Mouse (Mus musculus) retina, postnatal 7 days (tissue): ENCODE measurements around the gene Klrd1.
"Not testable (repeated sequence)": the region's sequence is repeated elsewhere in the genome, so short reads cannot be mapped to it uniquely, and the experiment has no call there.

Experiments used
- DNase-seq: peaks from one replicate; pipeline ENCODE4 v3.0.0-alpha.2; 2012; ENCODE audit warnings: low read depth, low spot score

The Klrd1 gene

DNA sequence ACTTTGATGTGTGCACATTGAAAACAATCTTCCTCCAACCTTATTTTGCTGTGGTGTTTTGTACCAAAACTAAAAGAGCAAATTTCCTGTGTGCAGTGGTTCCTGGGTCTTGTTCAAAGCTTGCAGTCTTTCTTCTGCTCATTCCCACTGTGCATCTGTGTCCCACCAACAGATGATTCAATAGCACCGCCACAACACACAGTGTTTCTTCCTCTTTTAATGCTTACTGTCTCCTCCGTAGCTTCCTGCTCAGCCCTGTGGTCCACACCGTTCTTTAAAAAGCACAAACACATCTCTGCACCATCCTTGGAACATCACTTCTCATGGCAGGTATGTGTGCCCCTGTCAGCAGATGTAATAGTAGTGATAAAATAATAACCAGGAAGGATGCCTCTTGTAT lies at the start of gene Klrd1:
Gene Klrd1 (plus strand): TSS at position 275 of the 400 bp plus-strand sequence.
- DNase-seq = no peak

DNA sequence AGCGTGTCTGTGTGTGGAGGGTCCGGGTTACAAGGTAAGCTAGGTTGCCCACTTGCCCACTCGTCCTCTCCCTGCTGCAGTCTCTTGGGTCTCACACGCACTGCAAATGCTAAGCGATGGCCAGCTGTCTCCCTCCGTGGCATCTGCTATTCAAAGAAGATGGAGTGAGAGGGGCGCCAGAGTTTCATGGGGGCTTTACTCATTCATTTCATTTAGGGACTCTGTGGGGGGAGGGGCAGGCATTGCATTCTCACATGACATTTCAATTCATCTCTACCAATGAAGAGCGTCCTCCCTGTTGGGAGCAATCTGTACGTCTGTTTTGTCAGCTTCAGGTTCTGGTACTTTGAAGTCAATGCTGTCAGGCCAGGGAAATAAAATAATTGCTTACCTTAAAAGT lies 49.7 kb upstream of the Klrd1 start:
- no peak for DNase-seq

GRCm38 (mm10) chr6:129542540-129542939 lies 49.0 kb upstream of the Klrd1 start:
- no peak for DNase-seq

DNA sequence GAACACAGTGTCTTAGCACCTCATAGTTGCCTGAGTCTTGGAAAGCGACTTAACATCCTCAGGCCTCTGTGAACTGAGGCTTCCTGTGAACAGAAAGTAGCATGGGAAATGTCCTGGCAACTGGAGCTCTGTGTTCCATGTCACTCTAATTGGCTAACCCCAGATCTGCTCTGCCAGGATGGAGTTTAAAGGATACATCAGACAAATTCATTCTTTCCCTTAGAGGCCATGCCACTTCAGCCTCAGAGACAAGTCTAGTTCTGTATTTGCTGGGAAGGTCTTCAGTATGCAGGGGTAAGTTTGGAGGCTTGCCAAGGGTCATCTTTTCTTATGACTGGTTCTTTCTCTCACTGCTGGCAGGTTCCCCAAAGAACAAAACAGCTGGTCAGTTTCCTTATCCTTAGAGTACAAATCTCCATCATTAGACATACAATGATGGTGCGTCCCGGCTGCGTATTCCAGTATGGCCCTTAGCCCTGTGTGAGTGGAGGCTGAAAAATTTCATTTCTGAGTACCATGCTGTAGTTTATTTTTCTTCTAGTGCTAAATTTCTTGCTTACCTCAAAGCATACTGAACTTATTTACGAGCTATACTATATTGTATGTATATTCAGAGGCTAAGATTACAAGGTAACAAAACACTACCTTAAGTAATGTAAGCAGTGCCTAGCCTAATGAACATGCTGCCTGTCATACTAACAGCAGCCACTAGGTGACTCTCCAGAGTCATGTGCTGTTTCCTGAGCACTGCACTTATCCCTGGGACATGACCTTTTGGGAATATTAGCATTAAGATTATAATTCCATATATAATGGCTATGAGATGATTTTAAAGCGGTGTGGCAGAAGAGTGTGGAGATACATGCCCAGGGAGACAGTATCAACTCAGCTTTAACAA lies 47.6 kb upstream of the Klrd1 start:
- peak; percentile 38 for DNase-seq

DNA sequence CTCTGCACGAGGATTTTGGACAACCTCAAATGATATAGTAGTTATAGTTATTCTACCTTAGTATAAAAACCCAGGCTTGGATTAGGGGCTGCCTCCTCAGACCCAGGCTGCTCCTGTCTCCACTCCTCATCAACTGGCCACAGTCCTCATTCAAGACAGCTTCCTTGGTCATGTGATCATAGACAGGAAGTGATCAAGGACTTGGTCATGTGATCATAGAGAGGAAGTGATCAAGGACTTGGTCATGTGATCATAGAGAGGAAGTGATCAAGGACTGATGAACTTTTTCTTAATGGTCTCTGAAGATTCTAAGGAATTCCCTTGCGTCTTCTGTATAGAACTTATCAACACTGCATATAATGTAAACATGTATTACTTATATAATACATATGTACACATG lies 44.3 kb upstream of the Klrd1 start:
- DNase-seq = no peak

DNA sequence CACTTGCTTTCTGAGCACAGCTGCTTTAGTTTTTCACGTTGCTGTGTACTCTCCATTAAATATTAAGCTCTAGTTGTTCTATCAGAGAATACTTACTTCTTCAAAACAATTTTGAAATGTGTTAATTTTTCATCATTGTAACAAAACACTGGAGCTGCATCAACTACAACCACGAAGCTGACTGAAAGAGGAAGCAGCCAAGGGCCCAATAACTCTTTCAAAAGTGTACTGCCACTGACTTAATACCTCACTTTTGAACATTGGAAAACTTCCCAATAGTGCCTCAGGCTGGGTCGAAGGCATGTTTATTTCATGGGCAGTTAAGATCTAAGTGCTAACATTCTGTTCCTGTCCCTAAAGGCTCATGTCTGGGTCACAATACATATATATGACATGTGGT lies 43.6 kb upstream of the Klrd1 start:
- DNase-seq = no peak

DNA sequence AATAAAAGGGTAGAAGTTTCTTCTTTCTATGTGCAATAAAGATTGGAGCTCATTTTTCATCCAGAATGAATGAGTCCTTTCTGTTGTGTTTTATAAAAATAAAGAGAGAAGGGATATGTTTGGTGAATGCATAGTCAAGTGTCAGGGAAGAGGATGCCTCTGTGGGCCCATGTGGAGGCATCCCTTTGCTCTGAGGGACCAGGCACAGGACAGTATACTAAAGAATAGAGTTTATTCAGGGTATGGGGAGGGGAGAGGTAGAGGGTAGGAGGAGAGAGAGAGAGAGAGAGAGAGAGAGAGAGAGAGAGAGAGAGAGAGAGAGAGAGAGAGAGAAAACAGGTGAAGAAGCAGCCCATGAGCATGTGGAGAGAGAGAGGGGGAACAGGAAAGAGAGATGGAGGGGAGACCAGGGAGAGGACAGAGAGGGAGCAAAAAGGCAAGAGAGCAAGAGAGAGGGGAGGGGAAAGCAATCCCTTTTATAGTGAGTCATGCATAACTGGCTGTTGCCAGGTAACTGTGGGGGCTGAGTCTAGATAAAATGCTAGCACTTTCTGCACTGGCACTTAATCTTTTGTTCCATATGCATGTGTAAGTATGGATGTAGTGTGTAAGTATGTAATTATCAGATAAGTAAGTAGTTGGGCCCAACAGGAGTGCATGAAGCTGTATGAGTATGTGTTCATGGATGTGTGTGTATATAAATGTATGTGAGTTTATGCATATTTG lies 34.1 kb upstream of the Klrd1 start:
- no peak for DNase-seq

DNA sequence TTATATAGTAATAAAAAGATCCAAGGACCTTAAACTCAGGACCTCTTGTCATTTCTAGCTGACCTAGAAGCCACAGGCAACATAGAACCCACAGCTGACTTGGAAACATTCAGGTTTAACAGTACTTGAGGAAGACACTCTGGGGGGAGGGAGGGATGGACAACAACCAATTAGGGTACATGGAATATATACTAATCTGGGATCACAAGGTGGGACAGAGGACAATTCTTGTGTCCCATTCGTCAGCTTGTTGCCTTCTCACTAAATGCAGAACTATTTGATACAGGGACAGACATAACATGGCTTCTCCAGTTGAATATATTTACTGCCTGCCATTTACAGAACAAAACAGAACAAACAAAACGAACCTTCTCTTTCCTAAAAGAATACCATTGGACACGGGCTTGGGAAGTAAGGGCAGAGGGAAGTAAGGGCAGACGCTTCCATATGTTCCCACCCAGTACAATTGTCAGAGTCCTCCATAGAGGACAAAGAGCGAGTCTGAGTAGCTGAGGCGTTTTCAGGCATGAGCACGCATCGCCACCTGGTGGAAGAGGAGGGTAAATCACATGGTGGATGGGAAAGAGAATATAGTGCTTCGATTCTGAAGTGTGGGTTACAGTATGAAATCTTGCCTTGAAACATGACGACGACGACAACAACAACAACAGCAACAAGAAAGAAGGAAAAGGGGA lies 32.5 kb upstream of the Klrd1 start:
- peak; percentile 61 for DNase-seq

DNA sequence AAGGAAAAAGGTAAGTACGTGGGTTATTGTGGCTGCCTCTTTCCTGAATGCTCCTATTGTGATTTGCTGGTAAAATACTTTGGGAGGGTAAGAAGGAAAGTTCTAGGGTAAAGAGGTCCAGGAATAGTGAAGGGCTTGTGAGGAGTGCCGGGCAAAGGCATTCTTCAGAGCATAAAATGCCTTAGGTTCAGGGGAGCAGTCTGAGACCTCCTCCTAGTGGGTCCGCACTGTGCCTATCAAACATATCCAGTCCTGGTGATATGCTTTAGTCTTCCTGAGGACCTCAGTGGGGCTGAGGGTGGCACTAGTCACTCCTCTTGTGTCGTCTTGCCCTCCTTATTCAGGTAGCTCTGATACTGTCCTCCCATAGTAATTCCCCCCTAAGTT lies 31.9 kb upstream of the Klrd1 start:
- no peak for DNase-seq

GRCm38 (mm10) chr6:129565257-129565656 lies 26.3 kb upstream of the Klrd1 start:
- no peak for DNase-seq

- no peak for DNase-seq
These were observed 16.3 kb upstream of the Klrd1 start for GRCm38 (mm10) chr6:129575315-129575714.

GRCm38 (mm10) chr6:129577605-129578004 lies 14.0 kb upstream of the Klrd1 start, which contains the start of gene Klre1:
Klre1 (plus strand) TSS chr6:129577905.
- DNase-seq = no peak

GRCm38 (mm10) chr6:129581274-129581673 lies 10.3 kb upstream of the Klrd1 start:
- DNase-seq = no peak

- no peak for DNase-seq
These were observed 9.7 kb upstream of the Klrd1 start for GRCm38 (mm10) chr6:129581896-129582295.

GRCm38 (mm10) chr6:129583014-129583413 lies 8.6 kb upstream of the Klrd1 start:
- no peak for DNase-seq

- no peak for DNase-seq
These were observed 16.8 kb downstream of the Klrd1 start for GRCm38 (mm10) chr6:129608372-129608771.

DNA sequence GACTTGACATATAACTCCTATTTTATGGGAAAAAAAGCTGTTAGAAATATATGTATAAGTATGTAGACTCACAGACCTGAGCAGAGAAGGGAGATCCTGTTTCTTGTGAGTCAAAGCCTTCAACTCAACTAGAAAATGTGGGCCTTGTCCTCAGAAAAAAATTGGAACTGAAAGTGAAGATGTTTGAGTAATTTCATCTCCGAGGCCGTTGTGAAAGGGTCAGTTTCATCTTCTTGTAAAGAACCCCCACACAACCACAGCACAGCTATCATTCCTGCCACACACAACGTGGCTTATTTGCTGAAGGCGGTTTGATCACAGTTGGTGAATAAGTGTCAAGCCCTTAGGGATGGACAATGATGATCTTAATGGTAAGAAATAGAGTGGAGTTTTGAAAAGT lies 32.2 kb downstream of the Klrd1 start, which contains the start of gene Klrk1:
Gene Klrk1 (minus strand): TSS at position 130 of the 400 bp plus-strand sequence.
- no peak for DNase-seq

DNA sequence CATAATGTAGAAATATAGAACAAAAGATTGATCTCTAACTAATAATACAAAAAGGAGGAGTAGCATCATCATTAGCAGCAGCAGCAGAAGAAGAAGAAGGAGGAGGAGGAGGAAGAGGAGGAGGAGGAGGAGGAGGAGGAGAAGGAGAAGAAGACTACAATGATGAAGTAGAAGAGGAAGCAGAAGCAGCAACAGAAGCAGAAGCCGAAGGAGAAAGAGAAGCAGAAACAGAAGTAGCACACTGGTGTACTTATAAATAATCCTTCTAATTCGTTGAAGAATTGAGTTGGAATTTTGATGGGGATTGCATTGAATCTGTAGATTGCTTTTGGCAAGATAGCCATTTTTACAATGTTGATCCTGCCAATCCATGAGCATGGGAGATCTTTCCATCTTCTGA lies 39.5 kb downstream of the Klrd1 start:
- not testable (repeated sequence) for DNase-seq

DNA sequence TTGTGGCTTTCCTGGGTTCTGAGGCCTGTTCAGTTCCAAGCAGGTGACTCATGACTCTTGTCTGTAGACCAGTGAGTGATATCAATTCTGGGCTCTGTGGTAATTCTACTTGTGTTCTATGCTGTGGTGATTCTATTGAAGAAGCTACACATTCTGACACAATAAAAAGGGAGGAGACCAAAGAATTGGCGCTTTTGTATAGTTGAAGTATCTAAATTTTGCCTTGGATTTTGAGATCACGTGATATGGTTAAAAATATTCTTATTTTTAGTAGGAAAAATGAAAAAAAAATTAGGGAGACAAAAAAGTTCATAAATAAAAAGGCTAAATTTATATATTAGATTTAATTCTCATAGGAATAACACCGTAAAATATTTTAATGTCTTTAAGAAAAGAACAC lies 51.7 kb downstream of the Klrd1 start, which contains the start of gene Klrc3:
Gene Klrc3 (minus strand): TSS at position 101 of the 400 bp plus-strand sequence.
- not testable (repeated sequence) for DNase-seq

DNA sequence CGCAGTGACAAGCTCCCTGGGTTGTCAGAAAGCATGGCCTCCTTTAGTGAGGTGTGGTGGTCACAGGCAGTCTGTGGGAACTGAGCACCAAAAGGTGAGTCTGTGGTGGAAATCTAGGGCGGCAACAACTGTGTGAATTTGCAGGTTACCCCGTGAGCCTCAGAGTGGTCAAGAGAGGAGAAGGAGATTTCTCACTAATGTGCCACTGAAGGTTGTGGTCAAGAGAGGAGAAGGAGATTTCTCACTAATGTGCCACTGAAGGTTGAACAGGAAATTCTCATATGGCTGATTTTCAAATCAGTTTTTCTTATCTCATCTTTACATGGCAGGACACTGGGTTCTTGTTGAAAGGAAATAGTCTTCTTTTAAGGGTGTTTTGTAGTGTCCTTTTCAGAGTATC lies 52.5 kb downstream of the Klrd1 start:
- DNase-seq = not testable (repeated sequence)
